9 mouse cellular contexts compared by ENCODE assay signal in the genomic region with DNA sequence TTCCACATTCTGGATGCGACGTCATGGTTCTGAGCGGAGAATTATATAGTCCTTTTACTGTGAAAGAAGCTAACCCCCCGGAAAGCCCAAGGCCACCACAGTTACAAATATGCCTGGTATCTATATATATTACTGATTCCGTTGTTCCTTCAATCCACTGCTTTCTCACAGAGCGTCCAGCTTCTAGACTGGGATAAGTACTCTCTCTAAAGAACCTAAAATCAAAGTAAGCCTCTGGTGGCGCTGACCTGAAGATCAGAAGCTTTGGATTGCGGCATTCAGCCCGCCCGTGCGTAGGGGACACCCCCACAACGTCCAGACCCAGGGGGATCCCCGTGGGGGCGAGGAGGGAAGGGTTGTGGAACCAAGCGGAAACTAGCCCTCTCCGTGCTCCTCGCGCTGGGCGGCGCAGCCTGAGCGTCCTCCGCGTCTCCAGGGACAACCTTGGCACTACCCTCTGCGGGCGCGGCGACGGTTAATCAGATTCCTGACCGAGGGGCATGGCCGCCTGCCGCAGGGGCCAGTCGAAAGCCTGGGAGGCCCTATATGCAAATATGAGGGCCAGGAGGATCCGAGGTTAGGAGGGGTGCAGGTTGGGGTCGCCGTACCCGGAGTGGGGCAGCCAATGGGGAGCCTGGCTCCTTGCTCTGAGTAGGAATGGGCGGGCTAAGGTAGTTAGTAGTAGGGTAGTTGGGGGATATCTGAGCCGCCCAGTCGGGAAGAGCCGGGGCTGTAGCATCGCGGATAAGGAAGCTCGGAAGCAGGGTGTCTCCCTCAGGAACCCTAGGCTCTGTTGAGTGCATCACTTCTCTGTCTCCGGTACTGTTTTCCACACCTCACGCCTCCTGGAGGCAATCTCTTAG. TPM values are rescaled to one million over a fixed set of nuclear protein-coding genes. Genes with fewer than 3 reads are reported as not detected.
DNase-seq lines count a peak whose midpoint lies in the region; ATAC-seq and TF ChIP-seq lines count a peak whose summit lies in the region.
"Had no signal": no experiment of that assay in that cellular context is flagged by ENCODE, and none has a peak within 500 bp of the region (broad histone marks: within the 10 kb centered on the region; RNA-seq: fewer than 3 reads in every experiment).

No protein-coding gene starts in this region.

- H3K36me3 ChIP-seq in heart, adult 2 months (ENCODE audit: control insufficient read depth, insufficient read depth, low read length), result no peaks in the 10 kb centered on the region
- H3K36me3 ChIP-seq in heart, embryonic 13.5 days, result no peaks in the 10 kb centered on the region
- no peaks in the 10 kb centered on the region for H3K36me3 ChIP-seq in stomach, postnatal 0 days (ENCODE audit: control insufficient read depth, insufficient read depth, low read length)

- peaks cover 7% of the 10 kb centered on the region for H3K27me3 ChIP-seq in heart, adult 2 months (ENCODE audit: control insufficient read depth, insufficient read depth, low read length)
- peaks cover 66% of the 10 kb centered on the region for H3K27me3 ChIP-seq in heart, embryonic 13.5 days (replicated peaks)
- H3K27me3 ChIP-seq in stomach, postnatal 0 days (ENCODE audit: control insufficient read depth, insufficient read depth, low read length), result 0 out of 2 replicates have a peak, but pooled peaks cover 2% of the 10 kb centered on the region
- peaks cover 4% of the 10 kb centered on the region; the same call in 1 of the 2 replicates for H3K27me3 ChIP-seq in cerebellum, adult 2 months (ENCODE audit: control insufficient read depth, insufficient read depth, low read length)

- peak overlapping the region; percentile 84 for H3K4me2 ChIP-seq in heart, embryonic 13.5 days
- H3K4me2 ChIP-seq in stomach, postnatal 0 days (replicated peaks; ENCODE audit: low read depth), result peak overlapping the region; percentile 68

- no peak; the same call in 1 of the 2 replicates for ATAC-seq in heart, embryonic 13.5 days (ENCODE audit: extremely low read depth, insufficient number of reproducible peaks, low FRiP score, low TSS enrichment)
- ATAC-seq in megakaryocyte-erythroid progenitor cell, adult 5-6 weeks (replicated peaks; ENCODE audit: low FRiP score, low TSS enrichment, poor library complexity, severe bottlenecking), result peak; percentile 83
- ATAC-seq in stomach, postnatal 0 days (ENCODE audit: low FRiP score, low TSS enrichment), result peak; percentile 67; the same call in 1 of the 2 replicates

- no peaks in the 10 kb centered on the region for H3K9me3 ChIP-seq in heart, embryonic 13.5 days
- H3K9me3 ChIP-seq in stomach, postnatal 0 days (ENCODE audit: control insufficient read depth, low read length), result no peaks in the 10 kb centered on the region

- intact Hi-C loops in heart, adult 2 months (cut with DNase I), result no loop called here

- no peaks in the 10 kb centered on the region for H3K4me1 ChIP-seq in heart, adult 2 months (ENCODE audit: control insufficient read depth, insufficient read depth, low read length)
- H3K4me1 ChIP-seq in heart, embryonic 13.5 days, result peaks cover 12% of the 10 kb centered on the region
- H3K4me1 ChIP-seq in stomach, postnatal 0 days (replicated peaks; ENCODE audit: control insufficient read depth, insufficient read depth), result no peaks in the 10 kb centered on the region; the same call in 1 of the 2 replicates
- no peaks in the 10 kb centered on the region for H3K4me1 ChIP-seq in cerebellum, adult 2 months (ENCODE audit: control insufficient read depth, insufficient read depth, low read length)

- WGBS in heart, adult 2 months, result 4% methylated on average over 45 of the region's 45 CpGs
- WGBS in heart, embryonic 13.5 days, result 2% methylated on average over 45 of the region's 45 CpGs
- WGBS in stomach, postnatal 0 days, result 2% methylated on average over 45 of the region's 45 CpGs
- 3% methylated on average over 45 of the region's 45 CpGs for WGBS in cerebellum, adult 2 months

- no peak for TF ChIP-seq POLR2A in heart, adult 2 months (IDR thresholded peaks at IDR 0.05; ENCODE audit: insufficient read depth, low read depth, low read length)
- no peak for TF ChIP-seq POLR2A in cerebellum, adult 2 months (IDR thresholded peaks at IDR 0.05; ENCODE audit: borderline replicate concordance, insufficient read depth, low read length)

- no peak for TF ChIP-seq EP300 in heart, adult 2 months (IDR thresholded peaks at IDR 0.05; ENCODE audit: insufficient read depth, low read depth, low read length)
- TF ChIP-seq EP300 in stomach, postnatal 0 days (optimal IDR thresholded peaks at IDR 0.05), result no peak

- H3K9ac ChIP-seq in heart, adult 2 months (ENCODE audit: low read depth, low read length), result no peak overlapping the region
- H3K9ac ChIP-seq in heart, embryonic 13.5 days, result peak overlapping the region; percentile 72
- H3K9ac ChIP-seq in stomach, postnatal 0 days (ENCODE audit: low read length), result peak overlapping the region; percentile 38; the same call in 1 of the 2 replicates

- TF ChIP-seq CTCF in heart, adult 2 months (IDR thresholded peaks at IDR 0.05), result no peak
- TF ChIP-seq CTCF in stomach, postnatal 0 days (IDR thresholded peaks at IDR 0.05; ENCODE audit: low read depth), result no peak
- no peak for TF ChIP-seq CTCF in cerebellum, adult 2 months (IDR thresholded peaks at IDR 0.05; ENCODE audit: borderline replicate concordance, insufficient read depth, low read depth, low read length)

- no peaks in the 10 kb centered on the region for H3K79me2 ChIP-seq in heart, adult 2 months (replicated peaks; ENCODE audit: control insufficient read depth, insufficient read depth, low read length)

- peak overlapping the region; percentile 22; the same call in 1 of the 2 replicates for H3K4me3 ChIP-seq in heart, adult 2 months
- peak overlapping the region; percentile 54 for H3K4me3 ChIP-seq in heart, embryonic 13.5 days
- H3K4me3 ChIP-seq in stomach, postnatal 0 days (ENCODE audit: low read depth, low read length), result peak overlapping the region; percentile 41
- no peak overlapping the region for H3K4me3 ChIP-seq in cerebellum, adult 2 months (replicated peaks; ENCODE audit: insufficient read depth, low read depth, low read length)

- DNase-seq in heart, adult 2 months, result peak in 1 of 2 experiments; percentile 11
- DNase-seq in heart, adult 9 months (ENCODE audit: low spot score in 2 of 2), result no peak
- peak; percentile 63 for DNase-seq in adrenal gland, postnatal 25 days
- peak; percentile 47 for DNase-seq in kidney, postnatal 10 days
- DNase-seq in stomach, postnatal 0 days (ENCODE audit: low spot score), result peak; percentile 77
- no peak for DNase-seq in cerebellum, adult 2 months

- H3K27ac ChIP-seq in heart, adult 2 months, result no peak overlapping the region
- H3K27ac ChIP-seq in heart, embryonic 13.5 days (replicated peaks), result no peak overlapping the region
- no peak overlapping the region for H3K27ac ChIP-seq in stomach, postnatal 0 days (replicated peaks)
- H3K27ac ChIP-seq in cerebellum, adult 2 months (ENCODE audit: insufficient read depth, low read length), result no peak overlapping the region

RNA-seq across cellular contexts. Expression of gene Ttll6, which starts 9.3 kb away (rescaled TPM):
- not detected for total RNA-seq in heart, adult 2 months (2021)
- polyA plus RNA-seq in heart, adult 2 months (2012; rRNA removed), result 0.06 and 0.18 TPM in 2 replicates
- total RNA-seq in adrenal gland, postnatal 25 days (2021), result not detected in 2 replicates
- polyA plus RNA-seq in heart, embryonic 13.5 days (2015; fragmentation: Nextera tagmentation; extraction: Ambion mirVana), result not detected in 2 replicates
- total RNA-seq in megakaryocyte-erythroid progenitor cell, adult 5-6 weeks (2014; fragmentation: Nextera tagmentation), result not detected in 2 replicates
- total RNA-seq in megakaryocyte-erythroid progenitor cell, adult 5-6 weeks (2017), result not detected in 2 replicates
- 0.12 and 0.13 TPM in 2 replicates for polyA plus RNA-seq in stomach, postnatal 0 days (2015; fragmentation: Nextera tagmentation; extraction: Ambion mirVana)
- 0.39 and 0.52 TPM in 2 replicates for polyA plus RNA-seq in cerebellum, adult 2 months (2012; rRNA removed)

RNA-seq across cellular contexts. Expression of gene Calcoco2, which starts 12.5 kb away (rescaled TPM):
- not detected for total RNA-seq in heart, adult 2 months (2021)
- polyA plus RNA-seq in heart, adult 2 months (2012; rRNA removed), result not detected in 2 replicates
- total RNA-seq in adrenal gland, postnatal 25 days (2021), result not detected in 2 replicates
- polyA plus RNA-seq in heart, embryonic 13.5 days (2015; fragmentation: Nextera tagmentation; extraction: Ambion mirVana), result not detected in 2 replicates
- total RNA-seq in megakaryocyte-erythroid progenitor cell, adult 5-6 weeks (2014; fragmentation: Nextera tagmentation), result not detected in 2 replicates
- not detected in 2 replicates for total RNA-seq in megakaryocyte-erythroid progenitor cell, adult 5-6 weeks (2017)
- polyA plus RNA-seq in stomach, postnatal 0 days (2015; fragmentation: Nextera tagmentation; extraction: Ambion mirVana), result not detected in 2 replicates
- 0.08 TPM in 1 of 2 replicates, not detected in the other for polyA plus RNA-seq in cerebellum, adult 2 months (2012; rRNA removed)
- total RNA-seq: left cerebral cortex, adult 18-20 months had no signal

RNA-seq across cellular contexts. Expression of gene Atp5g1, which starts 48.8 kb away (rescaled TPM):
- total RNA-seq in heart, adult 2 months (2021), result 1,000 to 10,000 TPM; 3,096 to 3,522 TPM
- polyA plus RNA-seq in heart, adult 2 months (2012; rRNA removed), result 5,903 and 6,025 TPM in 2 replicates
- 260 and 278 TPM in 2 replicates for total RNA-seq in adrenal gland, postnatal 25 days (2021)
- 1,502 and 1,689 TPM in 2 replicates for polyA plus RNA-seq in heart, embryonic 13.5 days (2015; fragmentation: Nextera tagmentation; extraction: Ambion mirVana)
- total RNA-seq in megakaryocyte-erythroid progenitor cell, adult 5-6 weeks (2014; fragmentation: Nextera tagmentation), result 878 and 1,130 TPM in 2 replicates
- 87.7 and 137 TPM in 2 replicates for total RNA-seq in megakaryocyte-erythroid progenitor cell, adult 5-6 weeks (2017)
- polyA plus RNA-seq in stomach, postnatal 0 days (2015; fragmentation: Nextera tagmentation; extraction: Ambion mirVana), result 1,003 and 1,182 TPM in 2 replicates
- polyA plus RNA-seq in cerebellum, adult 2 months (2012; rRNA removed), result 696 and 758 TPM in 2 replicates

RNA-seq across cellular contexts. Expression of gene Ube2z, which starts 59.1 kb away (rescaled TPM):
- 10 to 100 TPM; 29.5 to 29.7 TPM for total RNA-seq in heart, adult 2 months (2021)
- polyA plus RNA-seq in heart, adult 2 months (2012; rRNA removed), result 22.9 and 41.1 TPM in 2 replicates
- 46.2 and 48.4 TPM in 2 replicates for total RNA-seq in adrenal gland, postnatal 25 days (2021)
- 31.5 and 33.1 TPM in 2 replicates for polyA plus RNA-seq in heart, embryonic 13.5 days (2015; fragmentation: Nextera tagmentation; extraction: Ambion mirVana)
- 25.4 and 27.5 TPM in 2 replicates for total RNA-seq in megakaryocyte-erythroid progenitor cell, adult 5-6 weeks (2014; fragmentation: Nextera tagmentation)
- total RNA-seq in megakaryocyte-erythroid progenitor cell, adult 5-6 weeks (2017), result 14.6 and 19.4 TPM in 2 replicates
- polyA plus RNA-seq in stomach, postnatal 0 days (2015; fragmentation: Nextera tagmentation; extraction: Ambion mirVana), result 26.4 and 28.7 TPM in 2 replicates
- 56.0 and 56.8 TPM in 2 replicates for polyA plus RNA-seq in cerebellum, adult 2 months (2012; rRNA removed)

Comparison
In these comparisons a context has a peak if more than half of its experiments do, and no peak if none do; other contexts are left out.
1. DNase-seq: peak in adrenal gland, postnatal 25 days (single experiment), kidney, postnatal 10 days (single experiment) and stomach, postnatal 0 days (single experiment); none in heart, adult 9 months (0 of 2) and cerebellum, adult 2 months (0 of 2).